Comparison of ENCODE assay signal across 19 mouse cellular contexts in genomic region chr9:14835335-14836075, GRCm38 (mm10). TPM values are rescaled to one million over a fixed set of nuclear protein-coding genes. Genes with fewer than 3 reads are reported as not detected.
DNase-seq lines count a peak whose midpoint lies in the region; ATAC-seq and TF ChIP-seq lines count a peak whose summit lies in the region.
"Had no signal": no experiment of that assay in that cellular context is flagged by ENCODE, and none has a peak within 500 bp of the region (broad histone marks: within the 10 kb centered on the region; RNA-seq: fewer than 3 reads in every experiment).

No protein-coding gene starts in this region.

- peak; percentile 8 to 61 for DNase-seq in adrenal gland, adult (ENCODE audit: inconsistent age in 2 of 2, low spot score in 1 of 2)
- DNase-seq in adrenal gland, adult 18-20 months (ENCODE audit: low spot score in 2 of 2) = no peak
- DNase-seq in lung, postnatal 25 days (ENCODE audit: low spot score) = peak; percentile 10
- DNase-seq in lung, postnatal 14 days = no peak
- peak; percentile 22 for DNase-seq in liver, postnatal 0 days
- no peak for DNase-seq in heart, embryonic 10.5 days (ENCODE audit: low spot score)
- DNase-seq: adrenal gland, postnatal 25 days; cerebellum, adult 9-11 months; gastrocnemius, postnatal 14 days; kidney, postnatal 4 days; lung, adult 2 months; right cerebral cortex, postnatal 25 days; thymus, postnatal 36 days had no signal

- H3K27me3 ChIP-seq in liver, postnatal 0 days (ENCODE audit: insufficient read depth, low read length) = no peaks in the 10 kb centered on the region
- no peaks in the 10 kb centered on the region for H3K27me3 ChIP-seq in forebrain, embryonic 15.5 days
- H3K27me3 ChIP-seq in heart, embryonic 10.5 days (ENCODE audit: insufficient read depth, poor library complexity, severe bottlenecking) = no peaks in the 10 kb centered on the region
- H3K27me3 ChIP-seq: embryonic facial prominence, embryonic 15.5 days; heart, embryonic 13.5 days; neural tube, embryonic 13.5 days had no signal

- H3K9ac ChIP-seq in liver, postnatal 0 days (replicated peaks) = no peak overlapping the region
- H3K9ac ChIP-seq in forebrain, embryonic 15.5 days (replicated peaks) = no peak overlapping the region
- H3K9ac ChIP-seq: embryonic facial prominence, embryonic 15.5 days; heart, embryonic 13.5 days; neural tube, embryonic 13.5 days had no signal

- peaks cover 3% of the 10 kb centered on the region for H3K4me1 ChIP-seq in liver, postnatal 0 days (ENCODE audit: insufficient read depth)
- peaks cover 6% of the 10 kb centered on the region; the same call in 1 of the 2 replicates for H3K4me1 ChIP-seq in forebrain, embryonic 15.5 days
- H3K4me1 ChIP-seq in heart, embryonic 10.5 days = peaks cover 5% of the 10 kb centered on the region; the same call in 1 of the 2 replicates
- H3K4me1 ChIP-seq: embryonic facial prominence, embryonic 15.5 days; hindbrain, embryonic 10.5 days had no signal

- no peak overlapping the region for H3K4me3 ChIP-seq in liver, postnatal 0 days (ENCODE audit: low read depth, low read length)
- no peak overlapping the region for H3K4me3 ChIP-seq in forebrain, embryonic 15.5 days
- no peak overlapping the region for H3K4me3 ChIP-seq in heart, embryonic 10.5 days
- H3K4me3 ChIP-seq: embryonic facial prominence, embryonic 15.5 days; heart, embryonic 13.5 days; hindbrain, embryonic 10.5 days; neural tube, embryonic 13.5 days had no signal

- 78% methylated on average over 6 of the region's 6 CpGs for WGBS in liver, postnatal 0 days (ENCODE audit: insufficient replicate concordance)
- 93% methylated on average over 6 of the region's 6 CpGs for whole genome bisulfite sequencing in forebrain, embryonic 15.5 days
- 88% methylated on average over 6 of the region's 6 CpGs for WGBS in heart, embryonic 10.5 days

- no peak overlapping the region for H3K4me2 ChIP-seq in liver, postnatal 0 days (ENCODE audit: low read depth, low read length)
- H3K4me2 ChIP-seq in forebrain, embryonic 15.5 days (replicated peaks) = no peak overlapping the region
- H3K4me2 ChIP-seq: embryonic facial prominence, embryonic 15.5 days; heart, embryonic 13.5 days; neural tube, embryonic 13.5 days had no signal

- peak overlapping the region; percentile 80 for H3K27ac ChIP-seq in liver, postnatal 0 days (ENCODE audit: low read depth)
- H3K27ac ChIP-seq in forebrain, embryonic 15.5 days (replicated peaks) = no peak overlapping the region
- H3K27ac ChIP-seq in heart, embryonic 10.5 days = no peak overlapping the region
- H3K27ac ChIP-seq: embryonic facial prominence, embryonic 15.5 days; heart, embryonic 13.5 days; hindbrain, embryonic 10.5 days; neural tube, embryonic 13.5 days had no signal

- peak; percentile 94 for ATAC-seq in liver, postnatal 0 days
- ATAC-seq in forebrain, embryonic 15.5 days (replicated peaks) = no peak
- no peak for ATAC-seq in frontal cortex, adult (ENCODE audit: low TSS enrichment)

- TF ChIP-seq CTCF in liver, postnatal 0 days (IDR thresholded peaks at IDR 0.05; ENCODE audit: low read depth) = no peak

- H3K9me3 ChIP-seq in liver, postnatal 0 days (ENCODE audit: low read length) = no peaks in the 10 kb centered on the region
- H3K9me3 ChIP-seq in forebrain, embryonic 15.5 days = no peaks in the 10 kb centered on the region
- no peaks in the 10 kb centered on the region for H3K9me3 ChIP-seq in heart, embryonic 10.5 days
- H3K9me3 ChIP-seq: embryonic facial prominence, embryonic 15.5 days; heart, embryonic 13.5 days; hindbrain, embryonic 10.5 days; neural tube, embryonic 13.5 days had no signal

- peaks cover 34% of the 10 kb centered on the region for H3K36me3 ChIP-seq in liver, postnatal 0 days (replicated peaks; ENCODE audit: insufficient read depth, low read length)
- peaks cover 16% of the 10 kb centered on the region; the same call in 1 of the 2 replicates for H3K36me3 ChIP-seq in forebrain, embryonic 15.5 days
- peaks cover 52% of the 10 kb centered on the region for H3K36me3 ChIP-seq in heart, embryonic 10.5 days

- TF ChIP-seq EP300 in liver, postnatal 0 days (IDR thresholded peaks at IDR 0.05; ENCODE audit: low read depth) = peak; percentile 43; the same call in 1 of the 2 replicates

RNA-seq across cellular contexts. Expression of gene Gpr83, which starts 24.5 kb away (rescaled TPM):
- total RNA-seq in adrenal gland, adult 18-20 months (2021) = not detected
- polyA plus RNA-seq in liver, postnatal 0 days (2015; fragmentation: Nextera tagmentation; extraction: Ambion mirVana) = not detected in 2 replicates
- 1.1 and 1.3 TPM in 2 replicates for polyA plus RNA-seq in forebrain, embryonic 15.5 days (2015; fragmentation: Nextera tagmentation; extraction: Ambion mirVana)
- polyA plus RNA-seq in heart, embryonic 10.5 days (2016; fragmentation: Nextera tagmentation; extraction: Ambion mirVana) = not detected in 2 replicates
- total RNA-seq: adrenal gland, postnatal 25 days; gastrocnemius, postnatal 14 days had no signal

RNA-seq across cellular contexts. Expression of gene Ankrd49, which starts 50.8 kb away (rescaled TPM):
- total RNA-seq in adrenal gland, adult 18-20 months (2021) = 10 to 100 TPM; 10.6 to 13.8 TPM
- 21.2 and 23.4 TPM in 2 replicates for polyA plus RNA-seq in liver, postnatal 0 days (2015; fragmentation: Nextera tagmentation; extraction: Ambion mirVana)
- 43.0 and 47.3 TPM in 2 replicates for polyA plus RNA-seq in forebrain, embryonic 15.5 days (2015; fragmentation: Nextera tagmentation; extraction: Ambion mirVana)
- polyA plus RNA-seq in heart, embryonic 10.5 days (2016; fragmentation: Nextera tagmentation; extraction: Ambion mirVana) = 32.1 and 39.3 TPM in 2 replicates

RNA-seq across cellular contexts. Expression of gene Mre11a, which starts 51.1 kb away (rescaled TPM):
- 10 to 100 TPM; 17.2 TPM for total RNA-seq in adrenal gland, adult 18-20 months (2021)
- polyA plus RNA-seq in liver, postnatal 0 days (2015; fragmentation: Nextera tagmentation; extraction: Ambion mirVana) = 5.7 and 6.8 TPM in 2 replicates
- polyA plus RNA-seq in forebrain, embryonic 15.5 days (2015; fragmentation: Nextera tagmentation; extraction: Ambion mirVana) = 14.8 and 17.1 TPM in 2 replicates
- 25.5 and 27.5 TPM in 2 replicates for polyA plus RNA-seq in heart, embryonic 10.5 days (2016; fragmentation: Nextera tagmentation; extraction: Ambion mirVana)

Comparison
In these comparisons a context has a peak if more than half of its experiments do, and no peak if none do; other contexts are left out.
1. DNase-seq: peak in adrenal gland, adult (2 of 2), lung, postnatal 25 days (single experiment) and liver, postnatal 0 days (single experiment); none in adrenal gland, adult 18-20 months (0 of 2), lung, postnatal 14 days (single experiment) and heart, embryonic 10.5 days (single experiment).